Mouse (Mus musculus): ENCODE measurements at regions not wholly inside any gene's neighbourhood (a gene's known extent, or its start where the extent isn't known, plus 50 kb on each side); places are given as distances from the start of the nearest gene placed in this dataset.

GRCm38 (mm10) chr6:6397997-6398396, 180.5 kb downstream of the Sem1 start:
- H3K27ac ChIP-seq (ENCODE audit: low read length): no peak overlapping the region
- no peaks in the 10 kb centered on the region for H3K27me3 ChIP-seq (ENCODE audit: control insufficient read depth, insufficient read depth, low read length)
- H3K36me3 ChIP-seq (ENCODE audit: control insufficient read depth, insufficient read depth, low read length): no peaks in the 10 kb centered on the region
- no peak for ATAC-seq (ENCODE audit: insufficient read depth, low FRiP score)
- no peaks in the 10 kb centered on the region for H3K4me1 ChIP-seq (ENCODE audit: control insufficient read depth, insufficient read depth, low read length)
- no peak overlapping the region for H3K4me3 ChIP-seq (replicated peaks; ENCODE audit: low read length)
- no peak overlapping the region for H3K4me2 ChIP-seq (ENCODE audit: low read depth, low read length)
- no peak overlapping the region for H3K9ac ChIP-seq (ENCODE audit: low read length)
- no peaks in the 10 kb centered on the region for H3K9me3 ChIP-seq (replicated peaks; ENCODE audit: control insufficient read depth, low read length)
- 62% methylated on average over 3 of the region's 3 CpGs for WGBS

GRCm38 (mm10) chr6:6389454-6390445, 172.8 kb upstream of the Slc25a13 start:
- Histone ChIP-seq H3K9ac (ENCODE audit: low read length) (no peak overlapping the region), H3K4me1 (ENCODE audit: control insufficient read depth, insufficient read depth, low read length) (no peaks in the 10 kb centered on the region), H3K36me3 (ENCODE audit: control insufficient read depth, insufficient read depth, low read length) (no peaks in the 10 kb centered on the region), H3K27ac (ENCODE audit: low read length) (no peak overlapping the region), H3K27me3 (ENCODE audit: control insufficient read depth, insufficient read depth, low read length) (no peaks in the 10 kb centered on the region), H3K4me2 (ENCODE audit: low read depth, low read length) (no peak overlapping the region), H3K9me3 (replicated peaks; ENCODE audit: control insufficient read depth, low read length) (no peaks in the 10 kb centered on the region), H3K4me3 (replicated peaks; ENCODE audit: low read length) (no peak overlapping the region)
- ATAC-seq (ENCODE audit: insufficient read depth, low FRiP score): no peak
- 74% methylated on average over 16 of the region's 16 CpGs for WGBS

- no peak overlapping the region for H3K4me2 ChIP-seq (ENCODE audit: low read depth, low read length)
- no peaks in the 10 kb centered on the region for H3K27me3 ChIP-seq (ENCODE audit: control insufficient read depth, insufficient read depth, low read length)
- ATAC-seq (ENCODE audit: insufficient read depth, low FRiP score): no peak
- no peaks in the 10 kb centered on the region for H3K9me3 ChIP-seq (replicated peaks; ENCODE audit: control insufficient read depth, low read length)
- 52% methylated on average over 5 of the region's 5 CpGs for WGBS
- H3K4me3 ChIP-seq (replicated peaks; ENCODE audit: low read length): no peak overlapping the region
- H3K4me1 ChIP-seq (ENCODE audit: control insufficient read depth, insufficient read depth, low read length): no peaks in the 10 kb centered on the region
- H3K9ac ChIP-seq (ENCODE audit: low read length): no peak overlapping the region
- no peaks in the 10 kb centered on the region for H3K36me3 ChIP-seq (ENCODE audit: control insufficient read depth, insufficient read depth, low read length)
- H3K27ac ChIP-seq (ENCODE audit: low read length): no peak overlapping the region
These were observed 172.0 kb upstream of the Slc25a13 start for GRCm38 (mm10) chr6:6388835-6389440.

- ATAC-seq (ENCODE audit: insufficient read depth, low FRiP score): no peak
- 74% methylated on average over 5 of the region's 5 CpGs for WGBS
- H3K27ac ChIP-seq (ENCODE audit: low read length): no peak overlapping the region
These were observed 170.6 kb upstream of the Slc25a13 start for GRCm38 (mm10) chr6:6387571-6387970.

GRCm38 (mm10) chr6:6384971-6385370, 168.0 kb upstream of the Slc25a13 start:
- H3K4me2 ChIP-seq (ENCODE audit: low read depth, low read length): no peak overlapping the region
- H3K4me1 ChIP-seq (ENCODE audit: control insufficient read depth, insufficient read depth, low read length): no peaks in the 10 kb centered on the region
- H3K4me3 ChIP-seq (replicated peaks; ENCODE audit: low read length): no peak overlapping the region
- H3K9me3 ChIP-seq (replicated peaks; ENCODE audit: control insufficient read depth, low read length): no peaks in the 10 kb centered on the region
- H3K27ac ChIP-seq (ENCODE audit: low read length): no peak overlapping the region
- no peaks in the 10 kb centered on the region for H3K36me3 ChIP-seq (ENCODE audit: control insufficient read depth, insufficient read depth, low read length)
- H3K9ac ChIP-seq (ENCODE audit: low read length): no peak overlapping the region
- no peaks in the 10 kb centered on the region for H3K27me3 ChIP-seq (ENCODE audit: control insufficient read depth, insufficient read depth, low read length)
- no peak for ATAC-seq (ENCODE audit: insufficient read depth, low FRiP score)
- 81% methylated on average over 7 of the region's 7 CpGs for WGBS

More at GRCm38 (mm10) chr6:6387571-6387970, 170.6 kb upstream of the Slc25a13 start:
- no peaks in the 10 kb centered on the region for H3K4me1 ChIP-seq (ENCODE audit: control insufficient read depth, insufficient read depth, low read length)
- H3K36me3 ChIP-seq (ENCODE audit: control insufficient read depth, insufficient read depth, low read length): no peaks in the 10 kb centered on the region
- no peak overlapping the region for H3K4me2 ChIP-seq (ENCODE audit: low read depth, low read length)
- no peaks in the 10 kb centered on the region for H3K9me3 ChIP-seq (replicated peaks; ENCODE audit: control insufficient read depth, low read length)
- no peak overlapping the region for H3K9ac ChIP-seq (ENCODE audit: low read length)
- no peak overlapping the region for H3K4me3 ChIP-seq (replicated peaks; ENCODE audit: low read length)
- H3K27me3 ChIP-seq (ENCODE audit: control insufficient read depth, insufficient read depth, low read length): no peaks in the 10 kb centered on the region

GRCm38 (mm10) chr6:6384441-6384840, 167.5 kb upstream of the Slc25a13 start:
- WGBS: 70% methylated on average over 6 of the region's 6 CpGs

GRCm38 (mm10) chr6:6372421-6372820, 155.4 kb upstream of the Slc25a13 start:
- 79% methylated on average over 3 of the region's 3 CpGs for WGBS
- Histone ChIP-seq H3K4me2 (ENCODE audit: low read depth, low read length) (no peak overlapping the region), H3K4me3 (replicated peaks; ENCODE audit: low read length) (no peak overlapping the region), H3K4me1 (ENCODE audit: control insufficient read depth, insufficient read depth, low read length) (no peaks in the 10 kb centered on the region), H3K9me3 (replicated peaks; ENCODE audit: control insufficient read depth, low read length) (no peaks in the 10 kb centered on the region), H3K27me3 (ENCODE audit: control insufficient read depth, insufficient read depth, low read length) (no peaks in the 10 kb centered on the region), H3K9ac (ENCODE audit: low read length) (no peak overlapping the region), H3K27ac (ENCODE audit: low read length) (no peak overlapping the region), H3K36me3 (ENCODE audit: control insufficient read depth, insufficient read depth, low read length) (no peaks in the 10 kb centered on the region)
- ATAC-seq (ENCODE audit: insufficient read depth, low FRiP score): no peak

More at GRCm38 (mm10) chr6:6384441-6384840, 167.5 kb upstream of the Slc25a13 start:
- H3K27ac ChIP-seq (ENCODE audit: low read length): no peak overlapping the region
- H3K36me3 ChIP-seq (ENCODE audit: control insufficient read depth, insufficient read depth, low read length): no peaks in the 10 kb centered on the region
- H3K9me3 ChIP-seq (replicated peaks; ENCODE audit: control insufficient read depth, low read length): no peaks in the 10 kb centered on the region
- H3K27me3 ChIP-seq (ENCODE audit: control insufficient read depth, insufficient read depth, low read length): no peaks in the 10 kb centered on the region
- H3K9ac ChIP-seq (ENCODE audit: low read length): no peak overlapping the region
- H3K4me1 ChIP-seq (ENCODE audit: control insufficient read depth, insufficient read depth, low read length): no peaks in the 10 kb centered on the region
- H3K4me3 ChIP-seq (replicated peaks; ENCODE audit: low read length): no peak overlapping the region
- ATAC-seq (ENCODE audit: insufficient read depth, low FRiP score): no peak
- no peak overlapping the region for H3K4me2 ChIP-seq (ENCODE audit: low read depth, low read length)

GRCm38 (mm10) chr6:6371444-6372093, 154.6 kb upstream of the Slc25a13 start:
- Histone ChIP-seq H3K4me3 (replicated peaks; ENCODE audit: low read length) (no peak overlapping the region), H3K27ac (ENCODE audit: low read length) (no peak overlapping the region), H3K9ac (ENCODE audit: low read length) (no peak overlapping the region), H3K36me3 (ENCODE audit: control insufficient read depth, insufficient read depth, low read length) (no peaks in the 10 kb centered on the region), H3K27me3 (ENCODE audit: control insufficient read depth, insufficient read depth, low read length) (no peaks in the 10 kb centered on the region), H3K4me2 (ENCODE audit: low read depth, low read length) (no peak overlapping the region), H3K9me3 (replicated peaks; ENCODE audit: control insufficient read depth, low read length) (no peaks in the 10 kb centered on the region), H3K4me1 (ENCODE audit: control insufficient read depth, insufficient read depth, low read length) (no peaks in the 10 kb centered on the region)
- ATAC-seq (ENCODE audit: insufficient read depth, low FRiP score): peak; percentile 87
- WGBS: 40% methylated on average over 5 of the region's 5 CpGs

GRCm38 (mm10) chr6:6364037-6364436, 147.1 kb upstream of the Slc25a13 start:
- Histone ChIP-seq H3K4me1 (ENCODE audit: control insufficient read depth, insufficient read depth, low read length) (no peaks in the 10 kb centered on the region), H3K27ac (ENCODE audit: low read length) (no peak overlapping the region), H3K27me3 (ENCODE audit: control insufficient read depth, insufficient read depth, low read length) (no peaks in the 10 kb centered on the region), H3K4me3 (replicated peaks; ENCODE audit: low read length) (no peak overlapping the region), H3K9me3 (replicated peaks; ENCODE audit: control insufficient read depth, low read length) (no peaks in the 10 kb centered on the region), H3K36me3 (ENCODE audit: control insufficient read depth, insufficient read depth, low read length) (no peaks in the 10 kb centered on the region), H3K9ac (ENCODE audit: low read length) (no peak overlapping the region), H3K4me2 (ENCODE audit: low read depth, low read length) (no peak overlapping the region)
- no peak for ATAC-seq (ENCODE audit: insufficient read depth, low FRiP score)
- 67% methylated on average over 4 of the region's 4 CpGs for WGBS

Measured in stomach, embryonic 16.5 days (tissue).